Mouse (Mus musculus) frontal cortex, postnatal 10 days (tissue): ENCODE measurements around the gene Eea1.

Source experiments
- DNase-seq, 2 experiments: peaks; one replicate each; pipeline ENCODE4 v3.0.0; 2022; ENCODE audit warnings: low spot score in 2 of 2, mixed read lengths in 1 of 2

Eea1 gene

DNA sequence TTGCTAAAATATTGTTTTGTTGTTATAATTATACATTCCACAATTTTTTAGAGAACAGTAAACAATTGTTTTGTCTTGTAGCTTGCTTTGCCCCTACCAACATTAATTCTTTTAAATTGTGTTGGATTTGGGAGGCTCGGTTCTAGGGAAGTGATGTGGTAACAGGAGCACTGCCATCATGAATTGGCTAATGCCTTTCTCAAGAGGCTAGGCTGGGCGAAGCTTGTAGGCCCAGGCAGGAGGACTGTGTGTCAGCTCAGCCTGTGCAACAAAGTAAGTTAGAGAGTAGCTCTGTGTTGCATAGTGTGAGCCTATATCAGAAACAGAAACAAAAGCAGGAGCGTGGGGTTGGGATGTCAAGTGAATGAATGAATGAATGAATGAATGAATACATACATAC is 9.0 kb downstream of the Eea1 start:
- no peak for DNase-seq

DNA sequence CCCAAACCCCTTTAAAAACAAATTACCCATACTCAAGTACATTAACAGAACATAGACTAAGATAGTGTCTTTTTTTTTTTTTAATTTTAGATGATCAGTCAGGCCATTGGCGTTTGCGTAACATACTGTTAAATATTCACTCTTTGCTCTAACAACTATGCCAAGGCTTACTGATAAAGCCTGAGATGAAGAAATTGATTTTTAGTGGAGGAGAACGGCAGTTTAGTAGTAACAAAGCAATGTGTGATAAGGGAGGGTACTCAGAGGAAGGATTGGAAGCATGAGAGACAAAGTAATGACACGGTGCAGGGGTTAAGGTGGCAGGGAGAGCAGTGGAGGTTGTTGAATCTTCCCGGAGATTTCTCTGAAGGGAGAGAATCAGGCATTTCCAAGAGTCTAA is 9.7 kb downstream of the Eea1 start:
- no peak for DNase-seq

DNA sequence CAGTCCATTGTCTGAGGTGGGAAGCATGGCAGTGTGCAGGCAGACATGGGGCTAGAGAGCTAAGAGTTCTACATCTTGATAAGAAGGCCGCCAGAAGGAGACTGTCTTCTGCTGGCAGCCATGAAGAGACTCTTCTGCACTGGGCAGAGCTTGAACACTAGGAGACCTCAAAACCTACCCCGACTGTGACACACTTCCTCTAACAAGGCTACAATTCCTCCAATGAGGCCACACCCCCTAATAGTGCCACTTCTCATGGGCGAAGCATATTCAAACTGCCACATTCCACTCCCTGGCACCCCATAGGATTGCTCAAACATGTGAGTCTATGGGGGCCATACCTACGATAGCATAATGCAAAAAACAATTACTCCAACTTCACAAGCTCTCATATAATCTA is 10.3 kb downstream of the Eea1 start:
- no peak for DNase-seq

DNA sequence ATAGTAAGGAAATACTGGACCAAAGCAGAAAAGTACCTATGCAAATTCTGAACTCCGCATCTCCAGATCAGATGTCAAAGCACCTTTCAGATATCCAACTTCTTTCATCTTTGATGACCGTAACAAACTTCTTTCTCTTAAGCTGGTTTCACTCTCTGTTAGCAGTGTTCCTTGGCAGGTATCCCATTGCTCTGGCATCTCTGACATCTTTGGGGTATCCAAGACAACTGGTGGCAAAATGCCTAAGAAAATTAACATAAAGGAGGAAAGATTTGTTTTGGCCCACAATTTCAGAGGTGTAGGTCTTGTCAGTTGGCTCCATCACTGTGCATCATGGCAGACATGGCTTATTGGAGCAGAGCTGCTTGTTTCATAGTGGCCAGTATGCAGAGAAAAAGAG is 10.9 kb downstream of the Eea1 start:
- DNase-seq = no peak

DNA sequence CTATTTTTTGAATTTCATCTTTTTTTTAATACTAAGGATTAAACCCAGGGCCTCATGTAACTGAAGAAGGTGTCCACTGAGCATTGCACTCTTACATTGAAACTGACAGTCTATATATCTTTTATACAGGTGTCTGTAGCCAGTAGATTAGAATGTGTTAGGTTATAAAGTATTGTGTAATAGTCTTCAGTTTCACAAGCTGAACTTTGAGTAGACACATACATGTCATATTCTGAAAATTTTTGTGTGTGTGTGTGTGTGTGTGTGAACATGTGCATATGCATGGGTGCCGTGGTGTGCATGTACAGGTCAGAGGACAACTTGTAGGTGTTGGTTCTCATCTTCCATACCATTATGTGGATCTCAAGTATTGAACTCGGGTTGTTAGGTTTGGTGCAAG is 16.2 kb downstream of the Eea1 start:
- no peak for DNase-seq

DNA sequence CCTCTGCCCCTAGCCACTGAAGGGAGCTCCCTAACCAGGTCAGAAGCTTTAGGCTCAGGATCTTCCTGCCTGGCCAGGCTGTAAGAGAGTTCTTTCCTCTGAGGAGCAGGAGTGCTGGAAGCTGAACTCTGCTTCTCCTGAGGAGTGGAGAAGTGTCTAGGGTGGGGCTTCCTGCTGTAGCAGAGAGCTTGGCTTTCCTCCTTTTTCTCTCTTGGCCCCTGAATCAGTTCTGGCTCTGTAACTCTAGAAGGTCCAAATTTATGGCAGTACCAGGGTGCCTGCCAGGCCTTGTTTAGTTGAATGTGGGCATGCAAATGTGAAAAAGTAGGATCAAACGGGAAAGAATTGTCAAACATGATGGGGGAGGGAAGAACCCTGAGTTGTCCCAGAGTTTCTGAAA is 17.1 kb downstream of the Eea1 start:
- DNase-seq = no peak

DNA sequence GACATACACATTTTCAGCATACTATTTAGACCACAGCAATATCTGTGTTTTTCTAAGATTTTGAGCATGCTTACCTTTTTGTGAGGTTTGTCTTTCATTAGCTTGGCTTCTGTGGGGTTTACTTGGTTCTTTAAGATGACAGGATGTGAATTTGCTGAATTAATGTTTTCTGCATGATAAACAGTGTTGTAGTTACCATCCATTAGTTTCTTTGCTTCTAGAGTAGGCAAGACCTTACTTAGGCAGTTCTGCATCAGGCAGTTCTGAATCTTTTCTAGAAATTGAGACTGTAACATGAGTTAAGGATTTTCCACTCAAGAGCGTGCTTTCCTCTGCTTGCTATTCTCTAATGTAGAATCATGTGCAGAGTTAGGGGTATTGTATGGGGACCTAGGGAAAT is 24.2 kb downstream of the Eea1 start:
- no peak for DNase-seq

DNA sequence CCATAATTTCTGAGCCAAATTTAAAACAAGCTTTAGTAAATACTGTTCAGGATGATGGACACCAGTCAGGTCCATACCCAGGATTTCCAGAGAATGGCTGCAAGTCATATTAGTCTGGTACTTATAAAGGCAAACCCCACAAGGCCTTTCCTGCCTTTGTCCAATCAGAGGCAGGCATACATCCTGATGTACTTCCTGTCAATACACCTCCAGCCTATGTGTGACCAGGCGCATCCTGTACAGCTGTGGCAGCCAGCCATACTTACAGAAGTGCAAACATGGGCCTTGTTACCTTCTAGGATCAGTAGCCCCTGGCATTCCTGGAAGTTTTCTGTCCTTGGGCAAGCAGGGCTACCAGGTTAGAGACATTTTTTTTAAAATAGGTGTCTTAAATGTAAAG is 29.2 kb downstream of the Eea1 start:
- no peak for DNase-seq

DNA sequence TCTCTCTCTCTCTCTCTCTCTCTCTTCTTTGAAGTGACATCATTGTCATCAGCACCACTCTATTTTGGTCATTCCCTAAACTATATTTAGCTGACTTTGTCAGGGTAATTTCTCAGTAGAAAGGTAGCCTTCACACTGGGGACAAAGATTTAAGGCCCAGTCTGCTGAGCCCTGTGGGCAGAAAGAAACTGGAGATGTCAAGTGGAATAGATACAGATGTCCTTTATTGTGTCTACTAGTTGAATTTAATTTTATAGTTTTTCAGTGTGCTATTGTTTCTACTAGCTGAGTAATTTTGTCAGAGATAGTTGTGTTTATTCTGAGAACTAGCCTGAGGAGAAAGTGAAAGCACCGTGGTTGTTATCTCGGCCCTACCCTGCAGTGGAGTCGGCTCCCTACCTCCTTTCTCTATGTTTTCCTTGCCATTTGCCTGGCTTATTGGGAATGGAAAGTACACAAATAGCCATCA is 30.3 kb downstream of the Eea1 start:
- no peak for DNase-seq

DNA sequence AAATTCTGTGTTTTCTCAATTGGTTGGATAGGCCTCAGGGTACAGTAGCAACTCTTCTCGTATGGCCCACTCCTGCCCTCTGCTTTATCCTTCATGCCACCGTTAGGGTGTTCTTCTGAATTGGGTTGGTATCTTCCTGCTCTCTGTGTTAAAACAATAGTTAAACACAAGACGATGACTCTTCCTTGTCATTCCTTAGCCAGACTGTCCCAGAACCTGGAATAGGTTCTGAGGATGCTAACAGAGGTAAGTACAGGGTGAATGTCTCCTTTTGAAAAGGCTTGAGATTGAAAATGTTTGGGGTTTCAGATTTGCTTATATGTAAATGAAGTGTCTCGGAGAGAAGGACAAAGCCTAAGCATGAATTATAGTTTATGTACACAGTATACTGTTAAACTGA is 30.9 kb downstream of the Eea1 start:
- DNase-seq = no peak

DNA sequence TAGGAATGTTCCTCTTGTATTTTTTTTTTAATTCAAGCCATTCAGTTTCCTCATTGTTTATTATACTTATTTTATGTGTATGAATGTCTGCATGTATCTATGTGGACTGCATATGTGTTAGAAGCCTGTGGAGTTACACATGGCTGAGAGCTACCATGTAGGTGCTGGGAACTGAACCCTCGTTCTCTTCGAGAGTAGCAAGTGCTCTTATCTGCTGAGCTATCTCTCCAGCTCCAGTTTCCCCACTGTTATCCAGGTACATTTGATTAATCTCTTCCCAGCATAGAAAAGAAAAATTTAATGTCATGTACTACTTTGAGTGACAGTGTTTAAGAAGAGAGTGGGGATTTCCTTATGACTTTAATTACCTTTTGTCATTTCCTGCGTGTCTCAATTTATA is 31.5 kb downstream of the Eea1 start:
- no peak for DNase-seq

DNA sequence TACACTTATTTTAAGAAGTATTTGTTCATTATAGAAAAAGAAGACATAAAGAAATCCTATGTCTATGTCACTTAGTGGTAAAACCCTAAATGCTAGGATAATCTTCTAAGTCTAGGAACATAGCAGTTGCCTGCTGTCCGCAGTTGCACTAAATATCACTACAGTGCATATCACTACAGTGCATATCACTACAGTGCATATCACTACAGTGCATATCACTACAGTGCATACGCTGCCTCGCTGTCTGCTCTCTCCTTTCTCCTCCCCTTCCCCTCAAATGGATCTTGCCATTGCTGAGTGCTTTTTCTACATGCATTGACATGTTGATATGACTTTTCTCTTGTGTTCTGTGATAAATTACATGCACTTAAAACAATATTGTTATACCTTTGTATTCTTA is 34.0 kb downstream of the Eea1 start:
- DNase-seq = no peak

DNA sequence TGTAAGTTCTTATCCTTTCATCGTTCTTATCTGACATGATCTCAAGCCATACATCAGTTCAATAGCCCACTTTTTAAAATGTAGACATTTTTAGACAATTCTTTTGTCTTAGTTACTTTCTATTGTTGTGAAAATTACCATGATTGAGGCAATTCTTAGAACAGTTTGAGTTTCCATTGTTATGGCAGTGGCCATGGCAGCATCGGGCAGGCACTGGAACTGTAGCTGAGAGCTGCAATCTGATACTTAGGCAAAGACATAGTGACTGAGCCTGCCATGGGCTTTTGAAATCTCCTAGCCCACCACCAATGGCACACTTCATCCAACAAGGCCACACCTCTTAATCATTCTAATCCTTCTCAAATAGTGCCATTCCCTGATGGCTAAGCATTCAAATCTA is 36.3 kb downstream of the Eea1 start:
- DNase-seq = no peak

DNA sequence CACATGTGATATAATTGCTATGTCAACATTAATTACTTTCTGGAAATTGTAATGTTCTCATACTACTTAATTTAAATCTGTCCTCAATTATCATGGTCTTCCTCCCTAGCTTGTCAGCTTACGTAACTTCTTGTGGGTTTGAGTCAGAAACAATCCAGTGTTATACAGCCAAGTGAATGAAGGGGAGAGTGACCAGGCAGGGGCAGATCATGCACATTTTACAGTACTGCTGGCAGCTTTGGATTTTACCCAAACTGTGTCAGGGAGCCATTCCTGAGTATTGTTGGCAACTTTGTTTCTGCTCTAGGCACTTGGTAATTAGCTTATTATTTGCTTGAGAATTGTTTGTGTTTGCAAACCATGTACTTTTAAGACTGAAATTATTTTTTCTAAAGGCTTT is 49.3 kb downstream of the Eea1 start:
- DNase-seq = no peak

DNA sequence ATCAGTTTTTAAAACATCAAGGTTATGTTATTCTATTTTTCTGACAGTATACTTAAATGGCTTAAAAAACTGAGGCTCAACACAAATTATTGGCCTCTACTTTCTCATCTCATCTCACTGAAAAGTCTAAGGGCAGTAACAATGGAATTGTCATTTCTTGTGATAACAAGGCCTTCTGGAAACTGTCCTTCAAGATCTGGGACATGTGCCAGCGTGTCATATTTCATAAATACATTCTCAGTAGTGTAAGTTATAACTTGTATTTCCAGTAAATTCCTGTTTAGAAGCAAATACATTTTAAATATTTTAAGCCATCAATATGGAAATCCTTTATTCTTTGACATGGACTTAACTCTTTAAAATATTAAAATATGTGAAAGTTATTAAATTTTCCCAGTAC is 50.7 kb downstream of the Eea1 start:
- DNase-seq = no peak

DNA sequence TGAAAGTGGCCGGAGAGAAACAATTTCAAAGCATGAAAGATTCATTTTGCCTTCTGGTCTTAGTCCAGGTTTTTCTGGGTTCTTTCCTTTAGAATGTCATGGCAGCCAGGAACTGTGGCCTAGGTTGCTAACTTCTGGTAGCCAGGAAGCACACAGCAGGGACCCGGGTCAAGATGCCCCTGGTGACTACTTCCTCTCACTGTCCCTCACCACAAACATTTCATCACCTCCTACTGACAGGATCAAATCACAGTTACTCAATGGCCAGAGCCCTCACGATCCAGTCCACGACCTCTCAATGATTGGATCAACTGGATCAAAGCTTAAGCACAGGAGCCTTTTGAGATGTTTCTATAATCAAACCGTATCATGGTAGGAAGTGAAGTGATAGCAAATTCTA is 60.5 kb downstream of the Eea1 start:
- DNase-seq = no peak

DNA sequence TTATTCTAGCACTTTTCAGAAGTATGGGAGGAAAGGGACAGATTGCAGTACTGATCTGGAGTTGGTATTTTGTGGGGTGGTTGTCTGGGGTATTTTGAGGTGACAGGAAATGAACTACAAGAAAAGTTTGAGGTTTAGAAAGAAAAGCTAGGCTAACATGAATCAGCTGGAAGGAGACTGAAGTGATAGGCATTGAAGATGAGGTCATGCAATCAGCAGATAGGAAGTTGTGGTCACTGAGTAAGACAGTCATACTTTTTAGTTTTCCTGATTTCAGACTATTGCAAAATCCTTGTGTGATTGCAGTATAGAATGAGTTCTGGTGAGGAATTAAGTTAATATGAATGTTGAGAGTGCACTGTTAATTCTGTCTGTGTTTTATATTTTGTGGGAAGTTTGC is 75.3 kb downstream of the Eea1 start:
- DNase-seq = no peak

DNA sequence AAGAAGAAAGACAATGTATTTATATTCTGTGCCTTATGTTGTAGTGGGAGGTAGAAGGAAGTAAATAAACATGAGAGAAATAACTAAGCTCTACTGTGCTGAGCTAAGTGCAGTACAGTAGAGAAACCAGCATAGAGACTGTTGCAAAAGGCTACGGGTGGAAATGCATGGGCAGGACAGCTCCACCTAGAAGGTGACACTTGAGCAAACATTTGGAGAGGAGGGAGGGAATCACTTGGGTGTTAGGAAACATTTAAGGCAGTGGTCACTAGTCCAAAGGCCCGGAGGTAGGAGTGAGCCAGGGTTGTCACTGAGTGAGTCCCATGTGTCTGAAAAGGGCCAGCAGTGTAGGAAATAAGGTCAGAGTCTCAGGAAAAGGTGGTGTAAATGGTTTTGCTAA is 77.0 kb downstream of the Eea1 start:
- no peak for DNase-seq

DNA sequence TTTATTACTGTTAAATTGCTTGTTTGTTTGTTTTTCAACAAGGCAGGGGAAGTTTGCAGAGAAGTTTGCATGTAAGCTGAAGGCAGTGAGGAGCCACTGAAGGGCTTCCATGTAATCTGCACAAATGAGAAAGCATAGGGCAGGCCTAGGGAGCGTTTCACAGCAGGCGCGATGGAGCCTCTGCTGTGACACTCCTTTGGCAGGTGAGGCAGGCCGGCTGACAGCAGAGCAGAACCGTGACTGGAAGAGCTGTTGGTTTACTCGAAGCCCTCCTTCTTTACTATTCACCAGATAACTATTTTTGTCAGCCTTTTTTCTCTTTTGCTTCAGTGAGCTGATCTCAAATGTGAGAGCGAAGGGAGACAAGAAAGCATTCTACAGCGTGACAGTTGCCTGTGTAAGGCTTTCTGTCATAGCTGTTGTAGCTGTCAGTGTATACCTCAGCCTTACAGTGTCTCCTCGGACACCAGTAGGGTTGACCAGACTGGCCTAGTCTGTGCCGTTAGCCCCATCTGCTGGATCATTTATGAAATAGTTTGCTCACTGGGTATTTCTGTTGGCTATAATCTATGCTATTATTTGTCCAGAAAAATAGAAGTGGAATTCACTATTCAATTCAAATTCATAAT is 93.0 kb downstream of the Eea1 start:
- no peak for DNase-seq

DNA sequence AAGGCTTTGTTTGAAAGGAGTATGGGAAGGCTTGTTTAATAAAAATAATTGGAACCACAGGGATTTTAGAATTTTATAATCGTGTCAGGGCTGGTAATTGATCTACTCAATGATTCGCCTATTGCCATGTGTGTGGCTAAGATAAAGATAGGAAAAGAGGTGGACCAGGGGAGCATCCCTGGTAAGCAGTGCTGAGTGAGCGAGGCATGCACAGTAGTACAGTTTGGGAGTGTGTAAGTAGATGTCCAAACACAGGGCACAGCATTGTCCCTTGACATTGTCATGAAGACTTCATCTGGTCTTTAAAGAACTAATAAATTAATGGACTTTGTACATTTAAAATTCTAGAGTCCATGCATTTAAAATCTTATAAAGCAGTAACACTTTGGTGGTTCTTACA is 93.7 kb downstream of the Eea1 start:
- DNase-seq = no peak

DNA sequence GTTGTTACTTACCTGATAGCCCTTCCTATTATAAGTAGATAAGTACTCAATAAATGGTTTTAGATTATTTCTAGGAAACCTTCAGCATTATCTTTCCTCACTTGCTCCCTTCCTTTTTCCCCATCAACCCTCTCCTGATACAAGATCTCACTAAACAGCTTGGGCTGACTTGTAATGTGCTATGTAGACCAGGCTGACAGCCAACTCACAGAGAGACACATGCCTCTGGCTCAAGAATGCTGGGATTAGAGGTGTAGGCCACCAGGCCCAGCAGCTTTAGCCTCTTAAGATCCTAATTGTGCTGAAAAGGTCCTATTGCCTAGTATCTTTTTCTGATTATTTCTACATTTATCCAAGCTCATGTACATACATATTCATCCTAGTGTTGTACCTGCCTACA is 95.5 kb downstream of the Eea1 start:
- DNase-seq = no peak

DNA sequence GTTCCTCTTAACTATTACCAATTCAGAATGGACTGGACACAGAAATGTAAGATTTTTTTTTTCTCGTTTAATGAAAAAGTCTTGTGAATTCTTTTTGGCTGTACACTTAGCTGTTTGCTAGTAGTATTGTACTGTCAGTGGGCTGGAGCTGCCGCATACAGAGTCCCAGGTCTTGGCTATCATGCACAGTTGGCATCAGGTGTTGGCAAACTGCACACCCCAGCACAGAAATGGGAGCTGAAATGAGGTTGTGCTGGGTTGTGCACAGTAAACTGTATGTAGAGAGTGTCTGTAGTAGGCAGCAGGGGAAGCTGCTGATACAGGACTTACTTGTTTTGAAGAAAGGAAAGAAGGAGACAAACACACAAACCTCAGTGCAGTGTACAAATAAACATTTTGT is 103.8 kb downstream of the Eea1 start:
- no peak for DNase-seq

DNA sequence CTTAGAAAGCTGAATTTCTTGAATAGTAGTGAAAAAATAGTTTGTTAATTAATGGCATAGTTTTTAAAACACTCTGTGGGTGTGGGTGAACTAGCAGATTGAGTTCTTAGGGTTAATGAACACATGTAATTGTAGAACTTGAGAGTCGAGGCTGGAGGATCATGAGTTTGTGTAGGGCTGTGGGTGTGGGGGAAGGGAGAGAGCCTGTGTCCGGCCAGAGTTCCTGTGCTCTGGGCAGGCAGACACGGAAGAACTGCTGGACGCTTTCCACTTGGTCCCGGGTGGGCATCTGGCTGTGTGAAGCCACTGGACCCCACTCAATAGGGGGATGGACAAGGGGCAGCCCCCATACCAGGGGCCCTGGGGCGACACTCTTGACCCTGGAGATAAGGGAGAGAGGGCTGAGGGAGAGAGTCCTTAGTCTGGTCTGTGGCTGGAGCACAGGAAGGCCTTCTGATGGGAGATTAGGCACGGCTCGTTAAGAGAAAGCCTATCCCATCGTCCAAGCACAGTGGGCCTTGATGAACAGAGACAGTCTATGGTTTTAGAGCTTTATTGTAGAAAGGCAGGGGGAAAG is 107.6 kb downstream of the Eea1 start:
- DNase-seq = no peak

DNA sequence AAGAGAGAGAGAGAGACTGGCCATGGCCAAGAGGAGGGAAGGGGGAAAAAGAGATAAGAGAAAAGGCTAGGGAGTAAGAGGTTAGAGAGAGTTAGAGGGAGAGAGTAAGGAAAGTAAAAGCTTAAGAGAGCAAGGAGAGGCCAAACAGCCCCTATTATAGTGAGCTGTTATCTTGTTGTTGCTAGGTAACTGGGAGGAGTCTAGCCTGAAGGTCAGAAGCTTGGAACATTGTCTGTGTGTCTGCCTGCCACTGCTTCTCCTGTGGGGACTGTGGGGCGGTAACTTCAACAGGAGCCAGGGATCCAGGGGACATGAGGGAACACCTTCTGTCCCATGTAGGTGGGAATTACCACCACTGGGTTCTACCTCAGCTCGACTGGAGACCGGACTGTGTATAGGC is 108.1 kb downstream of the Eea1 start:
- DNase-seq = no peak
